Mouse (Mus musculus) neural tube, embryonic 13.5 days (tissue): Measurements from ENCODE around the gene Cmtm7. TPM values are rescaled to one million over a fixed set of nuclear protein-coding genes. Genes with fewer than 3 reads are reported as not detected.
A peak's percentile ranks its signal among the peaks of the same experiment; 100 is the strongest.

Experiments
- ATAC-seq: fragments of 200-750 bp; cut with Nextera tagmentation; 2 replicates; pipeline ENCODE4 v1.8.0; 2017; ENCODE audit warnings: low read depth, mild to moderate bottlenecking, moderate TSS enrichment, moderate library complexity
- H3K27ac ChIP-seq: fragments of 300-500 bp; sonication (generic); replicated peaks from 2 replicates; pipeline ENCODE4 v1.5.1; 2015; ENCODE audit warnings: moderate library complexity, mild to moderate bottlenecking, inconsistent platforms
- H3K27me3 ChIP-seq: fragments of 300-500 bp; sonication (generic); 2 replicates; pipeline ENCODE4 v1.6.1; 2015; ENCODE audit warnings: mild to moderate bottlenecking, inconsistent platforms
- H3K36me3 ChIP-seq: fragments of 300-500 bp; sonication (generic); 2 replicates; pipeline ENCODE4 v1.6.1; 2015; ENCODE audit warnings: mild to moderate bottlenecking, inconsistent platforms
- H3K4me1 ChIP-seq: fragments of 300-500 bp; sonication (generic); replicated peaks from 2 replicates; pipeline ENCODE4 v1.6.1; 2015; ENCODE audit warnings: inconsistent platforms
- H3K4me2 ChIP-seq: fragments of 300-500 bp; sonication (generic); 2 replicates; pipeline ENCODE4 v1.6.1; 2015; ENCODE audit warnings: inconsistent platforms, mild to moderate bottlenecking, moderate library complexity
- H3K4me3 ChIP-seq: fragments of 300-500 bp; sonication (generic); 2 replicates; pipeline ENCODE4 v1.5.1; 2015; ENCODE audit warnings: mild to moderate bottlenecking, inconsistent platforms
- H3K9ac ChIP-seq: fragments of 300-500 bp; sonication (generic); 2 replicates; pipeline ENCODE4 v1.6.1; 2015; ENCODE audit warnings: moderate library complexity, mild to moderate bottlenecking, inconsistent platforms
- H3K9me3 ChIP-seq: fragments of 300-500 bp; sonication (generic); 2 replicates; pipeline ENCODE4 v1.6.1; 2016; ENCODE audit warnings: inconsistent platforms
- WGBS: fragments of 180-500 bp; shearing (Covaris S2); methylation state at CpG from one replicate; pipeline ENCODE4 v1.1.7; 2015; 5-methylcytosine and 5-hydroxymethylcytosine counted together
- polyA plus RNA-seq: library from polyadenylated mRNA; unstranded; fragments of >200 nt; fragmentation: Nextera tagmentation; extraction: Ambion mirVana; gene quantifications from 2 replicates; pipeline ENCODE4 v1.2.1, GENCODE M21; 2015

Cmtm7 gene
- polyA plus RNA-seq, 1 experiment from 2014 or later, result 22.0 TPM

GRCm38 (mm10) chr9:114810837-114811236 is 29.2 kb upstream of the Cmtm7 start:
- Histone ChIP-seq H3K36me3 (no peaks in the 10 kb centered on the region), H3K9ac (no peak overlapping the region), H3K4me3 (no peak overlapping the region), H3K27ac (no peak overlapping the region), H3K4me1 (no peaks in the 10 kb centered on the region), H3K4me2 (no peak overlapping the region), H3K9me3 (no peaks in the 10 kb centered on the region), H3K27me3 (no peaks in the 10 kb centered on the region)
- WGBS, result 77% methylated on average over 11 of the region's 11 CpGs
- no peak for ATAC-seq

GRCm38 (mm10) chr9:114808671-114809070 is 27.0 kb upstream of the Cmtm7 start:
- Histone ChIP-seq H3K36me3 (no peaks in the 10 kb centered on the region), H3K27me3 (no peaks in the 10 kb centered on the region), H3K9ac (no peak overlapping the region), H3K4me3 (no peak overlapping the region), H3K4me2 (no peak overlapping the region), H3K4me1 (peaks cover 9% of the 10 kb centered on the region), H3K27ac (no peak overlapping the region), H3K9me3 (no peaks in the 10 kb centered on the region)
- WGBS, result 90% methylated on average over 5 of the region's 5 CpGs
- ATAC-seq, result no peak

GRCm38 (mm10) chr9:114807261-114807660 is 25.6 kb upstream of the Cmtm7 start:
- no peaks in the 10 kb centered on the region for H3K27me3 ChIP-seq
- no peak for ATAC-seq
- H3K4me2 ChIP-seq, result no peak overlapping the region
- no peak overlapping the region for H3K9ac ChIP-seq
- WGBS, result 79% methylated on average over 8 of the region's 8 CpGs
- peaks cover 9% of the 10 kb centered on the region for H3K4me1 ChIP-seq
- H3K9me3 ChIP-seq, result no peaks in the 10 kb centered on the region
- no peak overlapping the region for H3K4me3 ChIP-seq
- H3K27ac ChIP-seq, result no peak overlapping the region
- no peaks in the 10 kb centered on the region for H3K36me3 ChIP-seq

DNA sequence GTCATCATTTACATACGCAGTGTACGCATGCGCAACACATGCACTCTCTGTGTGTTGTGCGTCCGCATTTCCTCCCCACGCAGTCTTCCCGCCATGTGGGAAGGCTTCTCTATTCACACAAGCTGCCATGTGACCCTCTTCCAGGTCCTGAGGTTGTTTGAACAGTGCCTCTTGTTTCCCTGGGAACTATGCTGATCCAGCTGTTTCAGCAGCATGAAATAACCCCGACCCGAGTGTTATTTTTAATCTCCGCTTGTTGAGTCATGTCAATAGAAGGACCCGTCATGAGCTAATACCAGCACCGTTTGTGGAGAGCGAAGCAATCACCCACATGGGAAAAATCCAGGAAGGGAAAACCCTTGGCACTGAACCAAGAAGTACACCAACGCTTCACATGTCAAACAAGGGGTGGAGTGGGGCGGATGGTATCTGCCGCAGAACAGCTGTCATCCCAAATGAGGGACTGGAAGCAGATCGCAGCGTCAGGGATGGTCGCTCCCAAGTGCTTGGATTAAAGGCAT is 23.6 kb upstream of the Cmtm7 start:
- 54% methylated on average over 19 of the region's 19 CpGs for WGBS
- Histone ChIP-seq H3K27me3 (peaks cover 3% of the 10 kb centered on the region; the same call in 1 of the 2 replicates), H3K4me2 (no peak overlapping the region), H3K4me3 (no peak overlapping the region), H3K27ac (peak overlapping the region; percentile 24; the same call in 1 of the 2 replicates), H3K9ac (no peak overlapping the region), H3K9me3 (no peaks in the 10 kb centered on the region), H3K36me3 (no peaks in the 10 kb centered on the region), H3K4me1 (peaks cover 14% of the 10 kb centered on the region)
- peak; percentile 67 for ATAC-seq

DNA sequence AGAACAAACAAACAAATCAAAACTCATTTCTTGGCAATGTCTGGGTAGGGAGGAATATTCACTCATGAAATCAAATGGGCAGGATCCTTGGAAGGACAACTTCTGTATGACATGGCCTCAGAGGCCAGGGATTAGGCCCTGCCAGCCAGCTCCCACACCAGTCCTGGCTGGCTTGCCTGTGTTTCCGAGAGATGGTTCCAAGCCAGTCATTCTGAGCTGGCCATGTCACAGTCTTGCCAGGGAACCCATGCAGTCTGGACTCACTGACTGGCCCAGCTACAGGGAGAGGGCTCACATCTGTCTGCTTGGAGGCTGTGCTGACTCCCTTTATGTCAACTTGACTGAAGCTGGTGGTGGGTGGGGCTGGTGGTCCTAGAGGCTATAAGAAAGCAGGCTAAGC is 20.5 kb upstream of the Cmtm7 start:
- no peak overlapping the region for H3K4me3 ChIP-seq
- no peaks in the 10 kb centered on the region for H3K36me3 ChIP-seq
- H3K9me3 ChIP-seq, result no peaks in the 10 kb centered on the region
- ATAC-seq, result no peak
- 83% methylated on average over 1 of the region's 1 CpGs for whole genome bisulfite sequencing
- no peak overlapping the region for H3K9ac ChIP-seq
- H3K4me2 ChIP-seq, result no peak overlapping the region
- H3K27me3 ChIP-seq, result peaks cover 3% of the 10 kb centered on the region; the same call in 1 of the 2 replicates
- no peak overlapping the region for H3K27ac ChIP-seq
- H3K4me1 ChIP-seq, result peaks cover 18% of the 10 kb centered on the region

DNA sequence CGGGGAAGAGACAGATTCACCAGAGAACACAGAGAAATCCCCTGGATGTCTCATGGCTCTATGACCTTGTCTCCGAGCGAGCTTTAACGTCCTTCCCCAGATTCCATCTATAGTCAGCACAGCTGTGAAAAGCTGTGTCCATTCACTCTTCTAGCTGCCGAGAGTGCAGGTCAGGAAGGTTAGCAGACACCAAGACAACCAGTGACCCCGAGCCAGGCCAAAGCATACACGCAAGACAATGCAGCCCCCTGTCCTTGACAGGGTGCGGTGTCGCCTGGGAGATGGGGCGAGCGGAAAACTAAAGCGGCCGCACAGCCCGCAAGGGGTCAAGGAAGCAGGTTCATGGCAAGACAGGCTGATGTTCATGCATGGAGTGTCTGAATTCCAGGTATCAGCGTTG is 19.6 kb upstream of the Cmtm7 start:
- WGBS, result 18% methylated on average over 15 of the region's 15 CpGs
- Histone ChIP-seq H3K4me3 (no peak overlapping the region), H3K9ac (no peak overlapping the region), H3K9me3 (no peaks in the 10 kb centered on the region), H3K27ac (no peak overlapping the region), H3K27me3 (peaks cover 3% of the 10 kb centered on the region; the same call in 1 of the 2 replicates), H3K36me3 (no peaks in the 10 kb centered on the region), H3K4me2 (no peak overlapping the region), H3K4me1 (peaks cover 18% of the 10 kb centered on the region)
- no peak for ATAC-seq

GRCm38 (mm10) chr9:114799498-114800107 is 17.9 kb upstream of the Cmtm7 start:
- Histone ChIP-seq H3K9ac (no peak overlapping the region), H3K9me3 (no peaks in the 10 kb centered on the region), H3K27ac (no peak overlapping the region), H3K4me3 (no peak overlapping the region), H3K4me1 (peaks cover 10% of the 10 kb centered on the region), H3K4me2 (no peak overlapping the region), H3K27me3 (peaks cover 3% of the 10 kb centered on the region; the same call in 1 of the 2 replicates), H3K36me3 (no peaks in the 10 kb centered on the region)
- no peak for ATAC-seq
- WGBS, result 21% methylated on average over 10 of the region's 10 CpGs

DNA sequence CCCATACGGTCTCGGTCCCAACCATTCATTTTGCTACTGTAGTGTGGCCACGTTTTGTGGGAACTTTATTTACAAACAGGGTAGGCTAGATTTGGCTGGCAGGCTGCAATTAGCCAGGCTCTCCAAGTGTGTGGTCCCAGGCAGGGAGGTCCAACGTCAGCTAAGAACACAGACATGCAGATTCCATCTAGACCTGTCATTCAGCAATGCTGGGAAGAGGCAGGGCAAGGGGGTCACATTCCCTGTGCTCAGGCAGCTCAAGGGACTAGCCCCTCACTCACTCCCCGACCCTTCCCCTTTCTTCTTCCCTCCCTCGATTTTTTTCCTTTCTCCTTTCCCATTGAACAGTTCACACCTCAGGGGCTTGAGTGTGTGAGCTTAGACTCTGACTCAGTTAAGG is 17.2 kb upstream of the Cmtm7 start:
- H3K27ac ChIP-seq, result no peak overlapping the region
- peaks cover 9% of the 10 kb centered on the region for H3K4me1 ChIP-seq
- no peak overlapping the region for H3K4me3 ChIP-seq
- no peaks in the 10 kb centered on the region for H3K9me3 ChIP-seq
- no peaks in the 10 kb centered on the region for H3K36me3 ChIP-seq
- H3K27me3 ChIP-seq, result peaks cover 3% of the 10 kb centered on the region; the same call in 1 of the 2 replicates
- no peak for ATAC-seq
- H3K4me2 ChIP-seq, result no peak overlapping the region
- no peak overlapping the region for H3K9ac ChIP-seq
- WGBS, result 45% methylated on average over 6 of the region's 6 CpGs

DNA sequence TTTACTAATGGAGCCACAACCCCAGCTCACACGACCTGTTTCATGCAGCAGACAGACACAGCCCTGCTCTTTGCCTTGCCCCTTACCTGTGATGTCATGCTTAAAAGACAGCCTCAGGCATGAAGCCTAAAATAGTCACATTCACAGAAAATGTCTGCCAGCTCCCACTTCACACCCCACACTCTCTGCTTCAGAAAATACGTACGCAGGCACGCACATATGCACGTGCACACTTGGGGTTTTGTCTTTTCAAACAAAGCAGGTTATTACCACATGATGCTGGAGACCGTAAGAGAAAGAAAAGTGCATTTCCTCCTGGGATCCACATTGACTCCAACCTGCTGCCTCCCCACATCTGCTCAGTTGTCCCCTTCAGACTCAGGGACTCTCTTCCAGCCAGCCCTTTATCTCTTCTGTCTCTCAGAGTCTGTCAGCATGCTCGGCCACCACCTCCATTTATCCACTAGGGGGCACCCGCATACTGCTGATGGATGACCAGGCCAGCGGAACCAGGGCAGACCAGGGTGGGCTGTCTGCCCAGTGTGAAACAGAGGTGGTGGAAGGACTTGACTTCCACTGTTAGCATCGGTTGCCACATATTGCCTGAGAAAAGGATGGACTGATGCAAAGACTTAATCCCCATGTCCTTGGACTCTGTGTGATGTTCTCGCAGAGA is 15.8 kb upstream of the Cmtm7 start:
- H3K9ac ChIP-seq, result no peak overlapping the region
- peaks cover 3% of the 10 kb centered on the region; the same call in 1 of the 2 replicates for H3K27me3 ChIP-seq
- H3K9me3 ChIP-seq, result no peaks in the 10 kb centered on the region
- no peak overlapping the region for H3K4me2 ChIP-seq
- H3K4me3 ChIP-seq, result no peak overlapping the region
- H3K27ac ChIP-seq, result no peak overlapping the region
- H3K4me1 ChIP-seq, result peaks cover 9% of the 10 kb centered on the region
- no peaks in the 10 kb centered on the region for H3K36me3 ChIP-seq
- WGBS, result 55% methylated on average over 11 of the region's 11 CpGs
- ATAC-seq, result peak; percentile 88

GRCm38 (mm10) chr9:114796473-114797050 is 14.9 kb upstream of the Cmtm7 start:
- no peaks in the 10 kb centered on the region for H3K36me3 ChIP-seq
- H3K27me3 ChIP-seq, result peaks cover 3% of the 10 kb centered on the region; the same call in 1 of the 2 replicates
- no peak overlapping the region for H3K27ac ChIP-seq
- 41% methylated on average over 11 of the region's 11 CpGs for WGBS
- no peak overlapping the region for H3K4me3 ChIP-seq
- no peaks in the 10 kb centered on the region for H3K9me3 ChIP-seq
- H3K4me1 ChIP-seq, result peaks cover 9% of the 10 kb centered on the region
- ATAC-seq, result no peak
- no peak overlapping the region for H3K4me2 ChIP-seq
- H3K9ac ChIP-seq, result no peak overlapping the region

DNA sequence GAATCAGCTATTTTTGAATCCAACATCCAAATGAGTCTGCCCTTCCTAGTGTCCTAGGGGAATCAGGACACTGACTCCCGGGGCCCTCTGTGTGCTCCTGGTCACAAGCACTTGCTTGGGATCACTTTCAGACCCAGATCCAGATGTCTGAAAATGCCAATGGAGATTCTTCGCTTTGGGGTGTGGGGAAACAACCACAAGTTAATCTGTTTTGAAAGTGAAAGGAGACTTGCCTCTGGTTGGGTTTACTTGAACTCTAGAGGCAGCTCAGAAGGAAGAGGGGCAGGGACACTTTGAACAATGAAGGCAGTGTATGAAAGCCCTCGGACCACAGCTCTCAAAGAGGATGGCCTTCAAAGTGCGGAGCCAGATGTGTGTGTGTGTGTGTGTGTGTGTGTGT is 12.8 kb upstream of the Cmtm7 start:
- H3K4me3 ChIP-seq, result no peak overlapping the region
- no peak overlapping the region for H3K27ac ChIP-seq
- no peaks in the 10 kb centered on the region for H3K9me3 ChIP-seq
- H3K4me2 ChIP-seq, result no peak overlapping the region
- ATAC-seq, result no peak
- 77% methylated on average over 4 of the region's 4 CpGs for WGBS
- H3K27me3 ChIP-seq, result no peaks in the 10 kb centered on the region
- H3K9ac ChIP-seq, result no peak overlapping the region
- H3K4me1 ChIP-seq, result peaks cover 4% of the 10 kb centered on the region; the same call in 1 of the 2 replicates
- no peaks in the 10 kb centered on the region for H3K36me3 ChIP-seq

GRCm38 (mm10) chr9:114793764-114794295 is 12.2 kb upstream of the Cmtm7 start:
- Histone ChIP-seq H3K4me3 (no peak overlapping the region), H3K27me3 (no peaks in the 10 kb centered on the region), H3K9ac (no peak overlapping the region), H3K4me1 (peaks cover 4% of the 10 kb centered on the region; the same call in 1 of the 2 replicates), H3K36me3 (no peaks in the 10 kb centered on the region), H3K27ac (no peak overlapping the region), H3K4me2 (no peak overlapping the region), H3K9me3 (no peaks in the 10 kb centered on the region)
- 85% methylated on average over 9 of the region's 9 CpGs for WGBS
- no peak for ATAC-seq
